Comparison of ENCODE assay signal across 25 mouse cellular contexts in genomic region chr6:139964895-139965294, GRCm38 (mm10).
"Had no signal": no experiment of that assay in that cellular context is flagged by ENCODE, and none has a peak within 500 bp of the region (broad histone marks: within the 10 kb centered on the region; RNA-seq: fewer than 3 reads in every experiment).

No protein-coding gene starts in this region.

- H3K9me3 ChIP-seq: heart, embryonic 10.5 days; heart, embryonic 12.5 days; hindbrain, embryonic 10.5 days; hindbrain, embryonic 12.5 days; hindbrain, embryonic 15.5 days; kidney, embryonic 15.5 days; limb, embryonic 13.5 days; limb, embryonic 15.5 days had no signal

- H3K36me3 ChIP-seq: heart, embryonic 10.5 days; heart, embryonic 12.5 days; hindbrain, embryonic 10.5 days; hindbrain, embryonic 12.5 days; hindbrain, embryonic 15.5 days; kidney, embryonic 15.5 days; limb, embryonic 13.5 days; limb, embryonic 15.5 days had no signal

- DNase-seq: gastrocnemius, adult 2 months; gastrocnemius, postnatal 10 days; gastrocnemius, postnatal 25 days; heart, adult 18-20 months; heart, postnatal 10 days; heart, postnatal 4 days; kidney, adult 11 months; kidney, adult 2 months; kidney, adult 9 months; kidney, postnatal 14 days; kidney, postnatal 36 days; layer of hippocampus, adult 9-11 months; layer of hippocampus, postnatal 36 days; left cerebral cortex, postnatal 4 days had no signal

- H3K4me1 ChIP-seq: kidney, embryonic 15.5 days; limb, embryonic 13.5 days; limb, embryonic 15.5 days had no signal

- ATAC-seq: hindbrain, postnatal 0 days; intestine, embryonic 16.5 days had no signal

- H3K27me3 ChIP-seq: heart, embryonic 12.5 days; hindbrain, embryonic 12.5 days; hindbrain, embryonic 15.5 days; kidney, embryonic 15.5 days; limb, embryonic 13.5 days; limb, embryonic 15.5 days had no signal

- H3K27ac ChIP-seq: gastrocnemius, adult 2 months; heart, embryonic 10.5 days; hindbrain, embryonic 10.5 days; hindbrain, embryonic 12.5 days; hindbrain, embryonic 15.5 days; hindbrain, postnatal 0 days; kidney, embryonic 15.5 days; kidney, postnatal 0 days; limb, embryonic 13.5 days; limb, embryonic 15.5 days had no signal

- H3K4me2 ChIP-seq: heart, embryonic 12.5 days; hindbrain, embryonic 12.5 days; hindbrain, embryonic 15.5 days; kidney, embryonic 15.5 days; limb, embryonic 13.5 days; limb, embryonic 15.5 days had no signal

- H3K4me3 ChIP-seq: gastrocnemius, adult 2 months; heart, embryonic 10.5 days; heart, embryonic 12.5 days; hindbrain, embryonic 10.5 days; hindbrain, embryonic 12.5 days; hindbrain, embryonic 15.5 days; kidney, embryonic 15.5 days; limb, embryonic 13.5 days; limb, embryonic 15.5 days had no signal

- H3K9ac ChIP-seq: heart, embryonic 12.5 days; hindbrain, embryonic 12.5 days; hindbrain, embryonic 15.5 days; kidney, embryonic 15.5 days; limb, embryonic 13.5 days; limb, embryonic 15.5 days had no signal
